Mouse (Mus musculus) limb, embryonic 14.5 days (tissue): ENCODE data around the gene Cox10. TPM values are rescaled to one million over a fixed set of nuclear protein-coding genes. Genes with fewer than 3 reads are reported as not detected.
"Not testable (repeated sequence)": the region's sequence is repeated elsewhere in the genome, so short reads cannot be mapped to it uniquely, and the experiment has no call there.

ENCODE experiments used
- ATAC-seq: fragments of 200-750 bp; cut with Nextera tagmentation; 2 replicates; pipeline ENCODE4 v1.8.0; 2017; ENCODE audit warnings: low read depth, moderate number of reproducible peaks, moderate TSS enrichment; ENCODE audit not compliant: low FRiP score
- DNase-seq: peaks from one replicate; pipeline ENCODE4 v3.0.0-alpha.2; 2015; ENCODE audit warnings: low spot score
- H3K27ac ChIP-seq: fragments of 300-500 bp; sonication (generic); replicated peaks from 2 replicates; pipeline ENCODE4 v1.5.1; 2014; ENCODE audit warnings: low read depth, mild to moderate bottlenecking, low read length, moderate library complexity, mixed read lengths
- H3K27me3 ChIP-seq: fragments of 300-500 bp; sonication (generic); 2 replicates; pipeline ENCODE4 v1.6.1; 2014; ENCODE audit warnings: low read length, mixed read lengths; ENCODE audit not compliant: control insufficient read depth, insufficient read depth
- H3K36me3 ChIP-seq: fragments of 300-500 bp; sonication (generic); 2 replicates; pipeline ENCODE4 v1.6.1; 2014; ENCODE audit warnings: mild to moderate bottlenecking, low read length, moderate library complexity, mixed read lengths; ENCODE audit not compliant: control insufficient read depth, insufficient read depth
- H3K4me1 ChIP-seq: fragments of 300-500 bp; sonication (generic); 2 replicates; pipeline ENCODE4 v1.6.1; 2014; ENCODE audit warnings: antibody characterized with exemption, low read length, mixed read lengths; ENCODE audit not compliant: control insufficient read depth, insufficient read depth
- H3K4me2 ChIP-seq: fragments of 300-500 bp; sonication (generic); replicated peaks from 2 replicates; pipeline ENCODE4 v1.6.1; 2014; ENCODE audit warnings: low read depth, mild to moderate bottlenecking, low read length, moderate library complexity; ENCODE audit not compliant: severe bottlenecking
- H3K4me3 ChIP-seq: fragments of 300-500 bp; sonication (generic); replicated peaks from 2 replicates; pipeline ENCODE4 v1.5.1; 2014; ENCODE audit warnings: low read length
- H3K9ac ChIP-seq: fragments of 300-500 bp; sonication (generic); 2 replicates; pipeline ENCODE4 v1.6.1; 2014; ENCODE audit warnings: mild to moderate bottlenecking, low read depth, low read length, moderate library complexity; ENCODE audit not compliant: severe bottlenecking
- H3K9me3 ChIP-seq: fragments of 300-500 bp; sonication (generic); 2 replicates; pipeline ENCODE4 v1.6.1; 2016; ENCODE audit warnings: low read length; ENCODE audit not compliant: control insufficient read depth
- POLR2A ChIP-seq: fragments of 200-500 bp; IDR thresholded peaks from 2 replicates; pipeline ENCODE4 v1.8.0; 2012; ENCODE audit warnings: inconsistent platforms, mild to moderate bottlenecking, moderate library complexity, borderline replicate concordance; ENCODE audit not compliant: insufficient read depth, insufficient read length; ENCODE audit errors: extremely low read depth
- WGBS: fragments of 180-500 bp; shearing (Covaris S2); extraction: QIAGEN DNeasy Blood & Tissue Kit; methylation state at CpG from one replicate; pipeline ENCODE4 v1.1.7; 2014; 5-methylcytosine and 5-hydroxymethylcytosine counted together
- polyA plus RNA-seq, 2 experiments: library from polyadenylated mRNA; depleted of rRNA in 1 of 2; stranded (reverse) in 1 of 2; unstranded in 1 of 2; fragments of >200 nt; fragmentation: Nextera tagmentation in 1 of 2; extraction: Ambion mirVana in 1 of 2; gene quantifications; 2 replicates each; pipeline versions ENCODE4 v1.2.1 to v1.2.3; 2012 to 2014

Gene Cox10
- polyA plus RNA-seq (2012; rRNA removed): 13.3 and 14.4 TPM in 2 replicates
- 20.6 and 25.5 TPM in 2 replicates for polyA plus RNA-seq (2014; fragmentation: Nextera tagmentation; extraction: Ambion mirVana)

- Histone ChIP-seq H3K9me3 (no peaks in the 10 kb centered on the region), H3K4me3 (peak within 1 kb of the TSS; percentile 69), H3K4me1 (peaks cover 12% of the 10 kb centered on the region), H3K9ac (peak within 1 kb of the TSS; percentile 88), H3K4me2 (peak within 1 kb of the TSS; percentile 61), H3K36me3 (peaks cover 7% of the 10 kb centered on the region), H3K27me3 (no peaks in the 10 kb centered on the region), H3K27ac (peak within 1 kb of the TSS; percentile 90)
- TF ChIP-seq POLR2A: peak; percentile 79; the same call in 1 of the 2 replicates
- DNase-seq (peak; percentile 92), ATAC-seq (peak; percentile 93)
- WGBS: 0% methylated on average over 40 of the region's 45 CpGs
These were observed at the start of gene Cox10 for GRCm38 (mm10) chr11:64078956-64079726. Gene Cox10, minus strand, starts transcription at chr11:64079468.

- Histone ChIP-seq H3K9ac (no peak overlapping the region), H3K27ac (no peak overlapping the region), H3K4me3 (no peak overlapping the region), H3K9me3 (no peaks in the 10 kb centered on the region), H3K36me3 (no peaks in the 10 kb centered on the region), H3K27me3 (no peaks in the 10 kb centered on the region), H3K4me1 (no peaks in the 10 kb centered on the region), H3K4me2 (no peak overlapping the region)
- 47% methylated on average over 9 of the region's 9 CpGs for WGBS
- DNase-seq (no peak), ATAC-seq (no peak)
- no peak for TF ChIP-seq POLR2A
These were observed 48.7 kb upstream of the Cox10 start for GRCm38 (mm10) chr11:64128016-64128415.

- H3K9ac ChIP-seq: no peak overlapping the region
- no peaks in the 10 kb centered on the region for H3K36me3 ChIP-seq
- DNase-seq (no peak), ATAC-seq (no peak)
- TF ChIP-seq POLR2A: no peak
- no peaks in the 10 kb centered on the region for H3K9me3 ChIP-seq
- whole genome bisulfite sequencing: 80% methylated on average over 2 of the region's 2 CpGs
- no peaks in the 10 kb centered on the region for H3K4me1 ChIP-seq
- H3K4me3 ChIP-seq: no peak overlapping the region
- H3K27me3 ChIP-seq: no peaks in the 10 kb centered on the region
- no peak overlapping the region for H3K4me2 ChIP-seq
- H3K27ac ChIP-seq: no peak overlapping the region
These were observed 46.2 kb upstream of the Cox10 start for GRCm38 (mm10) chr11:64125471-64125870.

GRCm38 (mm10) chr11:64123174-64123573, 43.9 kb upstream of the Cox10 start:
- not testable (repeated sequence) for ATAC-seq, H3K4me2 ChIP-seq, H3K27ac ChIP-seq, DNase-seq, H3K27me3 ChIP-seq, H3K4me3 ChIP-seq, H3K9me3 ChIP-seq, H3K4me1 ChIP-seq, H3K36me3 ChIP-seq, H3K9ac ChIP-seq
- WGBS: 85% methylated on average over 6 of the region's 6 CpGs

- Histone ChIP-seq H3K36me3 (no peaks in the 10 kb centered on the region), H3K9me3 (no peaks in the 10 kb centered on the region), H3K4me3 (no peak overlapping the region), H3K9ac (no peak overlapping the region), H3K27ac (no peak overlapping the region), H3K27me3 (no peaks in the 10 kb centered on the region), H3K4me1 (no peaks in the 10 kb centered on the region), H3K4me2 (no peak overlapping the region)
- no peak for ATAC-seq
- 87% methylated on average over 4 of the region's 4 CpGs for WGBS
- no peak for DNase-seq
- TF ChIP-seq POLR2A: no peak
These were observed 37.4 kb upstream of the Cox10 start for GRCm38 (mm10) chr11:64116711-64117110.
